Mouse (Mus musculus) CH12.LX (cell line): ENCODE measurements around the gene Gm1043. TPM values are rescaled to one million over a fixed set of nuclear protein-coding genes. Genes with fewer than 3 reads are reported as not detected.

Source experiments
- DNase-seq: peaks from one replicate; pipeline ENCODE4 v3.0.0-alpha.2; 2013; ENCODE audit errors: extremely low read depth
- H3K27ac ChIP-seq: 2 replicates; pipeline ENCODE4 v1.5.1; 2012; ENCODE audit warnings: low read depth, mild to moderate bottlenecking, control low read depth, moderate library complexity; ENCODE audit not compliant: insufficient read depth
- H3K27me3 ChIP-seq: replicated peaks from 2 replicates; pipeline ENCODE3; 2012; ENCODE audit warnings: inconsistent platforms
- H3K36me3 ChIP-seq, 2 experiments: replicated peaks in 1 of 2; 2 replicates each; pipeline versions ENCODE3 to v1.6.1; 2012; ENCODE audit warnings: inconsistent platforms in 1 of 2, low read length in 1 of 2, mild to moderate bottlenecking in 1 of 2, mixed read lengths in 1 of 2, moderate library complexity in 1 of 2; ENCODE audit not compliant: control insufficient read depth in 1 of 2, insufficient read depth in 1 of 2
- H3K4me1 ChIP-seq, 2 experiments: 2 replicates each; pipeline ENCODE4 v1.6.1; 2012; ENCODE audit warnings: inconsistent platforms in 1 of 2, moderate library complexity in 1 of 2; ENCODE audit not compliant: insufficient read depth in 2 of 2, control insufficient read depth in 1 of 2
- H3K4me2 ChIP-seq: 2 replicates; pipeline ENCODE4 v1.6.1; 2012; ENCODE audit warnings: low read depth, mild to moderate bottlenecking, control low read depth; ENCODE audit not compliant: poor library complexity, insufficient read depth, severe bottlenecking
- H3K4me3 ChIP-seq, 3 experiments: fragments of 150-350 bp in 1 of 3; sonication (generic) in 1 of 3; replicated peaks in 1 of 3; 2 replicates each; pipeline versions ENCODE3 to v1.5.1; 2011 to 2012; ENCODE audit warnings: low read depth in 2 of 3, low read length in 2 of 3, mild to moderate bottlenecking in 2 of 3, moderate library complexity in 2 of 3, control low read depth in 1 of 3, improper control_type of control experiment in 1 of 3, inconsistent platforms in 1 of 3, mixed read lengths in 1 of 3; ENCODE audit not compliant: poor library complexity in 1 of 3
- H3K79me2 ChIP-seq: replicated peaks from 2 replicates; pipeline ENCODE4 v1.6.1; 2012; ENCODE audit warnings: mild to moderate bottlenecking, moderate library complexity; ENCODE audit not compliant: control insufficient read depth, poor library complexity, insufficient read depth, severe bottlenecking; ENCODE audit errors: extremely low read depth
- H3K9ac ChIP-seq: 2 replicates; pipeline ENCODE4 v1.6.1; 2012; ENCODE audit warnings: low read depth, mild to moderate bottlenecking, control low read depth, moderate library complexity; ENCODE audit not compliant: insufficient read depth
- H3K9me3 ChIP-seq: replicated peaks from 2 replicates; pipeline ENCODE3; 2012; ENCODE audit warnings: low read length, inconsistent platforms, mixed read lengths
- BHLHE40 ChIP-seq: IDR thresholded peaks from 2 replicates; pipeline ENCODE4 v1.6.1; 2011; ENCODE audit warnings: mild to moderate bottlenecking, low read depth, low read length, improper control_type of control experiment
- CHD1 ChIP-seq: IDR thresholded peaks from 2 replicates; pipeline ENCODE4 v1.6.1; 2012; ENCODE audit warnings: low read depth, low read length, improper control_type of control experiment, inconsistent platforms
- EP300 ChIP-seq: IDR thresholded peaks from 2 replicates; pipeline ENCODE4 v1.6.1; 2011; ENCODE audit warnings: low read length, improper control_type of control experiment
- ETS1 ChIP-seq: conservative IDR thresholded peaks from 2 replicates; pipeline ENCODE4 v1.6.1; 2012; ENCODE audit warnings: low read depth, mild to moderate bottlenecking, inconsistent platforms, low read length, improper control_type of control experiment, moderate library complexity
- GABPA ChIP-seq: IDR thresholded peaks from 2 replicates; pipeline ENCODE4 v1.6.1; 2012; ENCODE audit warnings: low read depth, low read length, improper control_type of control experiment, inconsistent platforms; ENCODE audit not compliant: insufficient replicate concordance
- IRF4 ChIP-seq: IDR thresholded peaks from 2 replicates; pipeline ENCODE4 v1.6.1; 2014; ENCODE audit warnings: low read depth, mild to moderate bottlenecking, inconsistent platforms, low read length, improper control_type of control experiment
- MAFK ChIP-seq: IDR thresholded peaks from 2 replicates; pipeline ENCODE4 v1.6.1; 2011; ENCODE audit warnings: low read length, improper control_type of control experiment; ENCODE audit not compliant: insufficient replicate concordance
- MEF2A ChIP-seq: IDR thresholded peaks from 2 replicates; pipeline ENCODE4 v1.6.1; 2014; ENCODE audit warnings: low read depth, mild to moderate bottlenecking, inconsistent platforms, low read length, improper control_type of control experiment, borderline replicate concordance
- NELFE ChIP-seq: IDR thresholded peaks from 2 replicates; pipeline ENCODE4 v1.6.1; 2011; ENCODE audit warnings: low read depth, low read length, improper control_type of control experiment
- PAX5 ChIP-seq: IDR thresholded peaks from 2 replicates; pipeline ENCODE4 v1.6.1; 2012; ENCODE audit warnings: low read length, inconsistent platforms, mixed read lengths
- POLR2A ChIP-seq: IDR thresholded peaks from 2 replicates; pipeline ENCODE4 v1.6.1; 2011; ENCODE audit warnings: low read depth, mild to moderate bottlenecking, improper control_type of control experiment, low read length
- TBP ChIP-seq: conservative IDR thresholded peaks from 2 replicates; pipeline ENCODE4 v1.6.1; 2011; ENCODE audit warnings: low read depth, low read length, improper control_type of control experiment
- USF1 ChIP-seq: IDR thresholded peaks from 2 replicates; pipeline ENCODE4 v1.6.1; 2014; ENCODE audit warnings: low read depth, mild to moderate bottlenecking, inconsistent platforms, low read length, improper control_type of control experiment
- ZMIZ1 ChIP-seq: IDR thresholded peaks from 2 replicates; pipeline ENCODE4 v1.6.1; 2012; ENCODE audit warnings: low read depth, mild to moderate bottlenecking, inconsistent platforms, low read length, improper control_type of control experiment
- ZNF384 ChIP-seq: IDR thresholded peaks from 2 replicates; pipeline ENCODE4 v1.6.1; 2012; ENCODE audit warnings: low read depth, low read length, improper control_type of control experiment, inconsistent platforms
- dilution Hi-C: fragments of 300-500 bp; cut with MboI; formaldehyde crosslinking; loops from 2 replicates; pipeline ENCODE4 v1.14.3; 2020; ENCODE audit warnings: low sequenced_read_pairs; ENCODE audit not compliant: extremely low pct_unique_long_range_greater_than_20kb, extremely low pct_ligation_motif_present
- in situ Hi-C: fragments of 300-500 bp; cut with MboI; formaldehyde crosslinking; loops from 3 replicates; pipeline ENCODE4 v1.14.3; 2019; ENCODE audit warnings: low sequenced_read_pairs, low pct_ligation_motif_present, low pct_unique_long_range_greater_than_20kb, mixed read lengths
- polyA plus RNA-seq: library from polyadenylated mRNA; unstranded; fragments of >175 nt; gene quantifications from 2 replicates; pipeline ENCODE4 v1.2.1, GENCODE M21; 2012; ENCODE audit warnings: low read depth; ENCODE audit not compliant: insufficient read length
- total RNA-seq, 2 experiments: library from RNA; depleted of rRNA; stranded (reverse); fragments of 300-350 nt in 1 of 2; fragments of >200 nt in 1 of 2; gene quantifications; 2 replicates each; pipeline ENCODE4 v1.2.3; 2012 to 2014

The Gm1043 gene
- total and polyA plus RNA-seq, 3 experiments, result not detected

- no peaks in the 10 kb centered on the region for H3K36me3 ChIP-seq
- DNase-seq, result no peak
- TF ChIP-seq MEF2A, result no peak
- TF ChIP-seq IRF4, result no peak
- no peak for TF ChIP-seq MAFK
- TF ChIP-seq EP300, result no peak
- no peak for TF ChIP-seq CHD1
- no peak for TF ChIP-seq PAX5
- no peak for TF ChIP-seq USF1
- no peak for TF ChIP-seq BHLHE40
- no peak for TF ChIP-seq GABPA
- TF ChIP-seq ZNF384, result no peak
- TF ChIP-seq ZMIZ1, result no peak
- TF ChIP-seq, all 38 proteins: peak for 0
- dilution Hi-C loops (no loop called here), in situ Hi-C loops (no loop called here)
- peaks cover 21% of the 10 kb centered on the region for H3K27me3 ChIP-seq
- H3K9ac ChIP-seq, result no peak overlapping the region
- H3K79me2 ChIP-seq, result no peaks in the 10 kb centered on the region
- H3K9me3 ChIP-seq, result no peaks in the 10 kb centered on the region
- H3K27ac ChIP-seq, result no peak overlapping the region
- peaks cover 0 to 24% of the 10 kb centered on the region in 2 experiments; a peak in 2 of 4 replicates for H3K4me1 ChIP-seq
- H3K4me2 ChIP-seq, result no peak overlapping the region
- no peak overlapping the region for H3K4me3 ChIP-seq
These were observed 20.6 kb downstream of the Gm1043 start for GRCm38 (mm10) chr5:37105531-37106456.

DNA sequence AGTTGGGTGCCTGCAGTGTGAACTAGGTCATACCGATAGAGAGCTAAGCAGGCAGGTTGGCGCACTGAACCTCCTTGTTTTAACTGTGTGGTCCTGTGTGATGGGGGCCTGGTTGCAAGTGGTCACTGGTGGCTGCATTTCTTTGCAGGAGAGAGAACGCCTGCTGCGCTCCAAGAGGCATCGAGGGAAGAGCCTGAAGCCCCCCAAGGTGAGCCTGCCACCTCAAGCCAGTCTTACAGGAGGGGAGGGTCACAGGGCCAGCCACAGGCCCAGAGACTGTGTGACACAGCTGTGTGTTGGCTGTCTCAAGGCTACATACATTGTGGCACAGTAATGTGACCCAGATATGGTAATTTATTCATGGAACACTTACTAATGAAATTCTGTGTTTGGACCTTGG lies 21.9 kb downstream of the Gm1043 start:
- TF ChIP-seq POLR2A (no peak), MAFK (no peak), TBP (no peak), ETS1 (no peak), NELFE (no peak)
- H3K27me3 ChIP-seq, result peaks cover 18% of the 10 kb centered on the region
- no peaks in the 10 kb centered on the region for H3K36me3 ChIP-seq
- H3K27ac ChIP-seq, result no peak overlapping the region
- H3K9ac ChIP-seq, result no peak overlapping the region
- dilution Hi-C loops (no loop called here), in situ Hi-C loops (no loop called here)
- DNase-seq, result no peak
- no peaks in the 10 kb centered on the region for H3K79me2 ChIP-seq
- no peak overlapping the region for H3K4me2 ChIP-seq
- H3K4me1 ChIP-seq, result peaks cover 0 to 24% of the 10 kb centered on the region in 2 experiments; a peak in 2 of 4 replicates
- H3K4me3 ChIP-seq, result no peak overlapping the region
- H3K9me3 ChIP-seq, result no peaks in the 10 kb centered on the region
